Mouse (Mus musculus) urinary bladder, adult 18-20 months (tissue): ENCODE measurements around the gene Ifi205.

Source experiments
- DNase-seq, 2 experiments: peaks; one replicate each; pipeline ENCODE4 v3.0.0; 2022; ENCODE audit warnings: low spot score in 2 of 2, mixed read lengths in 2 of 2

Gene Ifi205

DNA sequence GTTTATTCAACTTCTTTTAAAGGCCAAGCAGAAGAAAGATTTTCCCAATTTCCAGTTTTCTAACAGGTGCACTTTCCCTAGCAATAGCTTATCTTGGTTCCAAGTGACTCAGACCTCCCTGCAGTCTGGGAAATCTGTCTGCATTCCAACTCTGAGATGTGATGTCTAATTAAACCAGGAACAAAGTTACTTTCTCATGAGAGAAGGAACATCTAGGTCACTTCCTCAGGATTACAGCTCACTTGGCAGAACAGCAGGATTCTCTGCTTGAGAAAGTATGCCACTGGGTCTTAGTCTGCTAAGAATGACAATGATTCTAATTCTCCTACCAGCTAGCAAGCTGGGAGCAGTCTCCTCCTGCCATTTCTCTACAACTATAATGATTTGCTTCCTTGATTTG lies 58.5 kb downstream of the Ifi205 start:
- DNase-seq: no peak
